Mouse (Mus musculus): Measurements from ENCODE around the gene Zfp691.

DNA sequence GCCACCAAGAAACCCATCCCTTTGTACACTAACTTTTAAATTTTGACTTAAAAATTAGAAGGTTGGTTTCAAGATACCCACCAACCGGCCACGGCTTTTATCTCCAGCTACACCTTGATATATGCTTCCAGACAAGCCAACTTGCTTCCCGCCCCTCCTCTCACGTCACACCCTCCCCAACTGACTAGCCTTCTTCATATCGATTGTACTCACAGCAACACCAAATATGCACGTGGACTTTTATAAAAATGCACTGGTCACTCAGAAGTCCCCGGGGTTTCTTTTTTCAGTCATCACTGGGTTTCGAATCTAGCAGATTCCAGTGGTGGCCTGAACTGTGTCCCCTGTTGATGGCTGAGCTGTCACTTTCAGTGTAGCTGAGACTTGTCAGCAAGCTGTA is 16.6 kb upstream of the Zfp691 start:
- TF ChIP-seq EP300 (optimal IDR thresholded peaks at IDR 0.05), result no peak
- no peak for TF ChIP-seq CTCF (IDR thresholded peaks at IDR 0.05; ENCODE audit: low read depth)

Data from stomach, postnatal 0 days (tissue).